Mouse (Mus musculus) brain, embryonic 18.5 days (tissue): Measurements from ENCODE around the gene Endod1.

Experiments
- DNase-seq: peaks from one replicate; pipeline ENCODE4 v3.0.0-alpha.2; 2012; ENCODE audit warnings: low read depth, low spot score

Gene Endod1

DNA sequence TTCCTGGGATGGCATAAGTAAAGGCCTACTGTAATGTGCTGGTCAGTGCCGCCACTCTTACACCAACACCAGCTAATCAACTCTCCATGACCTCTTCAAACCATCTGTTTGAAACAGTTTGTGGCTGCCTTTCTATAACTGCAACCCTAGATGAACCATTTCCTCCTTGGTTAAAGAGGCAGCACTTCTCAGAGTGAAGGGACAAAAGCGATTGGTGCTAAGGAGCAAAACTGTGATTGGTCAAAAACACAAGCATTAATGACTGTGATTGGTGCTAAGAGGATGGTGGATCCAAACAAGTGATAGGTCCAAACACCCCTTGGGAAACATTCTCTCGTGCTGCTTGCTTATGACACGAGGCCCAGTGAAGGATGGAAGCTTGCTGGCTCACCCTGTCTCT lies 45.5 kb downstream of the Endod1 start:
- DNase-seq = no peak

- no peak for DNase-seq
Measured at GRCm38 (mm10) chr9:14316618-14317017, 64.7 kb downstream of the Endod1 start.

DNA sequence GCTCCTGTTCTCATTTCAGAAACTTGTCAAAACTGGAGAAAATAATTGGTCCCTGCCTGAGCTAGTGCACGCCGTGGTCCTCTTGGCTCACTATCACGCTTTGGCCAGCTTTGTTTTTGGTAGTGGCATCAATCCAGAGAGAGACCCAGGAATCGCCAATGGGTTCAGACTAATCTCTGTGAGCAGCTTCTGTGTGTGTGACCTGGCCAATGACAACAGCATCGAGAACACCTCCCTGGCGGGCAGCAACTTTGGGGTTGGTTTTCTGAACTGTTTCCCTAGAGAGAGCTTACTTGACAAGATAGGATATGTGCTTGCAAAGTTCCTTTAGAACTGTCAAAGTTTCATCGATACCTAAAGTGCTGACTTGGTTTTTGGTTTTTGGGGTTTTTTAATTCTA lies 66.8 kb downstream of the Endod1 start:
- no peak for DNase-seq

- no peak for DNase-seq
Measured at GRCm38 (mm10) chr9:14313968-14314367, 67.3 kb downstream of the Endod1 start.

DNA sequence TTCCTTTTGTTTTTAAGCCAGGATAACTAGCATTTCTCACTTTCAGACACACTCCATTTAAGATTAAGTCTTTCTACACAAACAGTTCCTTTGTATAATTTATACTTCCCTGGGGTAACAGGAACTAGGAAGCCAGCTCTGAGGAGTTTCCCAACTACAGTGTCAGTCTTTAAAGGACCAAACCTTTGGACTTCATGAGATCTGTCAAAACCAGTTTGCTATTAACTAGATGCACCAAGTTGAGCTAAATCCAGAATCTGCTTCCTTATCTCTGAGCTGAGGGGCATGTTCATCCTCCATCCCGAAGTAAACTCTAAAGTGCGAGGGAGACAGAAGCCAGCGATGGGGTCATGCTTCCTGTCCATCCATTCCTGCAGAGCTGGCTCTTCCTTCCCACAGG lies 74.0 kb downstream of the Endod1 start:
- DNase-seq = no peak

GRCm38 (mm10) chr9:14304262-14304968 lies 76.9 kb downstream of the Endod1 start:
- DNase-seq = no peak
